Mouse (Mus musculus) myocyte (in vitro differentiated cells): ENCODE measurements at regions not wholly inside any gene's neighbourhood (a gene's known extent, or its start where the extent isn't known, plus 50 kb on each side); places are given as distances from the start of the nearest gene placed in this dataset.

ENCODE experiments used
- H3K27me3 ChIP-seq: one replicate; pipeline ENCODE4 v1.6.1; 2011; ENCODE audit not compliant: control insufficient read depth, insufficient read depth, insufficient read length
- H3K36me3 ChIP-seq: one replicate; pipeline ENCODE4 v1.6.1; 2011; ENCODE audit not compliant: control insufficient read depth, insufficient read depth
- H3K4me2 ChIP-seq: one replicate; pipeline ENCODE4 v1.6.1; 2011; ENCODE audit warnings: low read depth, control low read depth
- H3K4me3 ChIP-seq: one replicate; pipeline ENCODE4 v1.5.1; 2011; ENCODE audit warnings: mild to moderate bottlenecking, control low read depth, moderate library complexity
- H3K79me2 ChIP-seq: one replicate; pipeline ENCODE4 v1.6.1; 2011; ENCODE audit not compliant: control insufficient read depth, insufficient read depth
- H3ac ChIP-seq: one replicate; pipeline ENCODE4 v1.6.1; 2011; ENCODE audit not compliant: control insufficient read depth, insufficient read length
- CEBPB ChIP-seq: IDR thresholded peaks from 2 replicates; pipeline ENCODE4 v1.6.1; 2011; ENCODE audit warnings: mild to moderate bottlenecking, moderate library complexity; ENCODE audit not compliant: poor library complexity, insufficient read depth, severe bottlenecking
- E2F4 ChIP-seq: IDR thresholded peaks from one replicate; pipeline ENCODE4 v1.6.1; 2011; ENCODE audit warnings: mild to moderate bottlenecking, control low read depth, moderate library complexity; ENCODE audit not compliant: insufficient read depth
- MAX ChIP-seq: IDR thresholded peaks from one replicate; pipeline ENCODE4 v1.6.1; 2011; ENCODE audit warnings: low read depth, mild to moderate bottlenecking, control low read depth
- MYOD1 ChIP-seq, 3 experiments: IDR thresholded peaks; one replicate each; pipeline ENCODE4 v1.6.1; 2011; ENCODE audit warnings: control low read depth in 2 of 3, low read depth in 2 of 3, mild to moderate bottlenecking in 2 of 3, moderate library complexity in 1 of 3; ENCODE audit not compliant: insufficient read length in 2 of 3, control insufficient read depth in 1 of 3
- MYOG ChIP-seq, 3 experiments: IDR thresholded peaks; one replicate each; pipeline ENCODE4 v1.6.1; 2011; ENCODE audit warnings: control low read depth in 2 of 3, low read depth in 2 of 3, mild to moderate bottlenecking in 2 of 3; ENCODE audit not compliant: insufficient read length in 2 of 3, control insufficient read depth in 1 of 3, insufficient read depth in 1 of 3
- POLR2A ChIP-seq: IDR thresholded peaks from one replicate; pipeline ENCODE4 v1.6.1; 2011; ENCODE audit warnings: low read depth, mild to moderate bottlenecking, control low read depth, moderate library complexity; ENCODE audit not compliant: insufficient read length
- POLR2AphosphoS2 ChIP-seq: IDR thresholded peaks from one replicate; pipeline ENCODE4 v1.6.1; 2011; ENCODE audit warnings: low read depth, control low read depth; ENCODE audit not compliant: insufficient read length
- REST ChIP-seq: IDR thresholded peaks from one replicate; pipeline ENCODE4 v1.6.1; 2011; ENCODE audit warnings: mild to moderate bottlenecking, control low read depth, moderate library complexity; ENCODE audit not compliant: insufficient read depth, insufficient read length
- SRF ChIP-seq: IDR thresholded peaks from one replicate; pipeline ENCODE4 v1.6.1; 2011; ENCODE audit warnings: low read depth; ENCODE audit not compliant: control insufficient read depth, insufficient read length
- TCF12 ChIP-seq: IDR thresholded peaks from one replicate; pipeline ENCODE4 v1.6.1; 2011; ENCODE audit warnings: mild to moderate bottlenecking, control low read depth; ENCODE audit not compliant: poor library complexity, insufficient read depth, severe bottlenecking
- TCF3 ChIP-seq: IDR thresholded peaks from one replicate; pipeline ENCODE4 v1.6.1; 2011; ENCODE audit warnings: low read depth, control low read depth; ENCODE audit not compliant: insufficient read length
- USF1 ChIP-seq: IDR thresholded peaks from one replicate; pipeline ENCODE4 v1.6.1; 2011; ENCODE audit warnings: low read depth, mild to moderate bottlenecking, control low read depth, moderate library complexity

DNA sequence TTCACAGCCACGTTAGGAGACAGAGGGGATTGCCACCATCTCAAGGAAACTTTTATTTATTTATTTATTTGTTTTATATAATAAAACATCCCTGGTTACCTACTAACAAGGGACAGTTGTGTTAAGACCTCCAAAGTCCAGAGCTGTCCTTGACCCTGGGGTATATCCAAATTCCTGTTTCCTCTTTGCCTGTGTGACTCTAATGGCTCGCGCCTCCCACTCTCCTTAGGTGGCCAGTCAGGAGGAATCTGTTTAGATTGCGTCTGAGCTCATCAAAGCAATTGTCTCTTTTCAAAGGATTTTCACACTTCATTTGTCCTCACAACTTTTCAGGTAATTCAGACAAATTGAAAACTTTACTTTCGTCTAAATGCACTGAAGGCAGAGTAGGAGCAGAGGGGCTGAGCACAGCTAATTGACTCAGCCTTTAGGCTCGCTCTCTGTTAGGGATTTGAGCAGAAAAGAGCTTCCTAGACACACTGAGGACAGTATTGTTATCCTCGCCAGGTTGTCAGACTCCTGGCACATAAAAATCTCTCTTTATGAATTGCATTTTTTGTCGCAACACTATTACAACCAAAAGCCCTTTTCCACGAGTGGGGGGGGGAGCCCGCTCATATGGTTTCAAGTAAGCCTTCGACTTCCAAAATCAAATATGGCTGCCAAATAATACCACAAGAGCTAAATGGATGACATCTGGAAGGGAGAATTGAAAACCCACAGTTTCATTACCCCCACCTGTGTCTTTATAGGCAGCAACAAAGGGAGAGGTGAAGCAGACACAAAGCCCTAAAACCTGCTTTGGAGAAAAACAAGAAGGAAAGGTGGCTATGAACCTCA, 224.1 kb downstream of the Sorl1 start:
- Histone ChIP-seq H3K4me3 (no peak overlapping the region), H3K27me3 (no peaks in the 10 kb centered on the region), H3K79me2 (no peaks in the 10 kb centered on the region), H3ac (no peak overlapping the region), H3K4me2 (no peak overlapping the region), H3K36me3 (no peaks in the 10 kb centered on the region)
- TF ChIP-seq E2F4 (no peak), USF1 (no peak), MAX (no peak), POLR2A (no peak), SRF (no peak), MYOD1 (IDR thresholded peaks at IDR 0.05; ENCODE audit: control insufficient read depth in 1 of 3, insufficient read length in 2 of 3, low read depth in 2 of 3) (no peak), TCF12 (no peak), CEBPB (no peak), MYOG (IDR thresholded peaks at IDR 0.05; ENCODE audit: control insufficient read depth in 1 of 3, insufficient read depth in 1 of 3, insufficient read length in 2 of 3, low read depth in 2 of 3) (no peak), TCF3 (no peak), REST (no peak), POLR2AphosphoS2 (no peak)

DNA sequence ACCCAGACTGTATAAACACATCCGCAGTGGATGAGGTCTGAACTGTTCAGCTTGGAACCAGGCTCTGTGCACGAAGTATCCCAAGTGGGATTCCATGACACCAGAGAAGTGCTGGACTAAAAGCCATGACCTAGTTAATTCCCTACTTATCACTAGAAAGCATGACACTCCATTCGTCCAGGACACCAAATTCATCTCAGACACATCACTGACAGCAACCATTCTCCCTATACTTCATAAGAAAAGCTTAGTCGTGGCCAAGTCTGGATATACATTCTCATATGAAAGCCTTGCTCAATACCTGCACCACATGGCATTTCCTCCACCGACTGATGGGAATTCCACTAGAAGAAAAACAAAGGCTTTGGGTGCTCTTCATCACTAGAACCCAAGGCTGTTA, 229.0 kb downstream of the Sorl1 start:
- TF ChIP-seq SRF = no peak
- TF ChIP-seq REST = no peak
- TF ChIP-seq TCF3 = no peak
- Histone ChIP-seq H3K4me2 (no peak overlapping the region), H3K27me3 (no peaks in the 10 kb centered on the region), H3K79me2 (no peaks in the 10 kb centered on the region), H3K36me3 (no peaks in the 10 kb centered on the region), H3ac (no peak overlapping the region), H3K4me3 (no peak overlapping the region)

DNA sequence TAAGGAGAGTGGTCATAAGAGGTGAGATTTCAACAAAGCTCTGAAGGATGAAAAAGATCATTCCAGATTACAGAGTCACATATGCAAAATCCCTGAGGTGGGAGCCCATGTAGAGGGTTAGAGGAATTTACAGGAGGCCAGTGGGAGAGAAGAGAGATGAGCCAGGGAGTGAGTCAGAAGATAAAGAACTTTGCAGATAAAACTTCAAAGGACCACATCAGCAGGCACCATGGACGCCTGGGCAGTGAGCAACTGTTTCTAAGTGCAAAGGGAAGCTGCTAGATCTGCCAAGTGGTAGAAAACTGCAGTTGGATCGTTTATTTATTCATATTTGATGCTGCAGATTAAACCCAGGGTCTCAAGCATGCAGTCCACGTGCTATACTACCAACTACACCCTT, 231.3 kb downstream of the Sorl1 start:
- H3K36me3 ChIP-seq = no peaks in the 10 kb centered on the region
- no peak for TF ChIP-seq REST
- TF ChIP-seq TCF3 = no peak
- TF ChIP-seq E2F4 = no peak
- TF ChIP-seq POLR2AphosphoS2 = no peak
- TF ChIP-seq POLR2A = no peak
- TF ChIP-seq MAX = no peak
- no peak for TF ChIP-seq SRF
- no peak for TF ChIP-seq MYOG (IDR thresholded peaks at IDR 0.05; ENCODE audit: control insufficient read depth in 1 of 3, insufficient read depth in 1 of 3, insufficient read length in 2 of 3, low read depth in 2 of 3)
- TF ChIP-seq USF1 = no peak
- no peak for TF ChIP-seq TCF12
- no peak for TF ChIP-seq CEBPB
- TF ChIP-seq MYOD1 (IDR thresholded peaks at IDR 0.05; ENCODE audit: control insufficient read depth in 1 of 3, insufficient read length in 2 of 3, low read depth in 2 of 3) = no peak
- H3K4me2 ChIP-seq = no peak overlapping the region
- H3K79me2 ChIP-seq = no peaks in the 10 kb centered on the region
- H3ac ChIP-seq = no peak overlapping the region
- no peak overlapping the region for H3K4me3 ChIP-seq
- H3K27me3 ChIP-seq = no peaks in the 10 kb centered on the region

DNA sequence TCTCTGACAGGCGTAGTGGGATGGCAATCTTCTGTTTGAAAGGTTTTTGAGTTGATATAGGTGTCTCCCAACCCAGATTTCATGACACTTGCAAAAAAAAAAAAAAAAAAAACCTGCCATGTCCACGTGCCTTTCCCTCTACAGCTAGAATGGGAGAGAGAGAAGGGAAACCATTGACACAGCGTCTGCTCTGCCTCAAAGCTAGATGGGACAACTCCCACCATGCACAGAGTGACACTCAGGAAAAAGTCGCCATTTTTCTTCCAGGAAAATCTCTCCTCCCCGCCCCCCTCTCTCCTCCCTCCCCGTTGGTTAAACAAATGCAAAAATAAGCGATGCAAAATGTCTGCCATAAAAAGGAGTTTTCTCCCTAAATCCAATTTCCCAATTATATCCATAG, 232.9 kb downstream of the Sorl1 start:
- no peak overlapping the region for H3K4me2 ChIP-seq
- no peak overlapping the region for H3ac ChIP-seq
- H3K79me2 ChIP-seq = no peaks in the 10 kb centered on the region
- TF ChIP-seq POLR2AphosphoS2 (no peak), POLR2A (no peak), TCF12 (no peak)
- H3K36me3 ChIP-seq = no peaks in the 10 kb centered on the region
- no peak overlapping the region for H3K4me3 ChIP-seq
- H3K27me3 ChIP-seq = no peaks in the 10 kb centered on the region

DNA sequence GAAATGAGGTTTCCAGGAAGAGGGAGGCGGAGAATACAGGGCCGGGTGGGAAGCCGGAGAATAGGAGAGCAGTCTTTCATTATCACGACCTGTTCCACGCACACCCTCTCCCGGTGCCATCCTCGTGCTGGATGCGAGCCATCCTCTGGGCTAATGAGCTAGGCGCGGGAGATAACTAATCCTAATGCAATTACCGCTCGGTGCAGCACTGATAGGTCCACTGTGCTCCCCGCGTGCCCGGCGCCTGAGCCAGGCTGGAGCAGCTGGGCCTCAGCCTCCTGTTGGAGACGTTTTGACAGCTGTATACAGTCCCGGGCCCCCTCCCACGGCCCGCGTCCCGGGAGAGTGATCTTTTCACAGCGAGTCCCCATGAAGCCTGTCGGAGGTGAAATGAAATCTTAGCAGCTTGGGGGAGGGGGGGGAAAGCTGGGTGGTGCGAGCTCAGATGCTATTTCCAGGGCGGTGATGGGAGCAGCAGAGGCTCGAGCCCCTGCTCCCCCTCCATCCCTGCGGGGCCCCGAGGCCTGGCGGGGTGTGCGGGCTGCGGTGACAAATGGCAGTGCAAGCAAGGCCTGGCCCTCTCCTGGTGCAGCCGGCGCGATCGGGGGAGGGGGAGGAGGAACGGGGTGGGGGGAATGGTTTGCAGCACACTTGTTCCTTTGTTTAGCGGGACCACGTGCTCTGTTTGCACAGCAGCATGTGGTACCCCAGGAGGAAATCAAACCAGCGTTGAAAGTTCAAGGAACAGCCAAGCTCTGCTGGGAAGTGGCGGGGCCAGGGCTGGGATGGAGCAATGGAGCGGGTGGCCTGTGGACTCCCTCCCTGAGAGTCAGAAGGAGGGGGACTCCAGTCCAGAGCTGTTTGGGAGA, 233.6 kb downstream of the Sorl1 start:
- Histone ChIP-seq H3K4me2 (no peak overlapping the region), H3K27me3 (no peaks in the 10 kb centered on the region), H3K36me3 (no peaks in the 10 kb centered on the region), H3K4me3 (no peak overlapping the region), H3K79me2 (no peaks in the 10 kb centered on the region), H3ac (no peak overlapping the region)
- TF ChIP-seq TCF12 = no peak
- no peak for TF ChIP-seq POLR2A
- no peak for TF ChIP-seq SRF
- no peak for TF ChIP-seq REST
- no peak for TF ChIP-seq E2F4
- TF ChIP-seq CEBPB = no peak
- TF ChIP-seq USF1 = no peak
- no peak for TF ChIP-seq MAX
- TF ChIP-seq MYOD1 (IDR thresholded peaks at IDR 0.05; ENCODE audit: control insufficient read depth in 1 of 3, insufficient read length in 2 of 3, low read depth in 2 of 3) = no peak
- no peak for TF ChIP-seq POLR2AphosphoS2
- no peak for TF ChIP-seq TCF3
- no peak for TF ChIP-seq MYOG (IDR thresholded peaks at IDR 0.05; ENCODE audit: control insufficient read depth in 1 of 3, insufficient read depth in 1 of 3, insufficient read length in 2 of 3, low read depth in 2 of 3)
